Mouse (Mus musculus) adrenal gland, adult (tissue): ENCODE measurements around the gene Zbtb46.

Experiments used
- DNase-seq, 2 experiments: peaks; one replicate each; pipeline ENCODE4 v3.0.0; 2022 to 2023; ENCODE audit warnings: low spot score in 1 of 2; ENCODE audit not compliant: inconsistent age in 2 of 2

Zbtb46 gene

GRCm38 (mm10) chr2:181470285-181470684, 11.1 kb upstream of the Zbtb46 start:
- peak in 1 of 2 experiments; percentile 66 for DNase-seq

- DNase-seq, result no peak
These were observed 6.2 kb upstream of the Zbtb46 start for GRCm38 (mm10) chr2:181465423-181465822.

- peak; percentile 63 to 80 for DNase-seq
These were observed 3.9 kb upstream of the Zbtb46 start for GRCm38 (mm10) chr2:181463008-181463738.

GRCm38 (mm10) chr2:181462604-181463003, 3.4 kb upstream of the Zbtb46 start:
- no peak for DNase-seq

GRCm38 (mm10) chr2:181461536-181462100, 2.4 kb upstream of the Zbtb46 start:
- DNase-seq, result no peak

- DNase-seq, result peak; percentile 74 to 87
These were observed 721 bp upstream of the Zbtb46 start for GRCm38 (mm10) chr2:181459673-181460621.

GRCm38 (mm10) chr2:181458411-181459152, 644 bp downstream of the Zbtb46 start:
- DNase-seq, result peak; percentile 59 to 79

GRCm38 (mm10) chr2:181457831-181458230, 1.4 kb downstream of the Zbtb46 start:
- DNase-seq, result peak in 1 of 2 experiments; percentile 62

GRCm38 (mm10) chr2:181455899-181456298, 3.3 kb downstream of the Zbtb46 start:
- DNase-seq, result peak in 1 of 2 experiments; percentile 71

GRCm38 (mm10) chr2:181453274-181453673, 6.0 kb downstream of the Zbtb46 start:
- DNase-seq, result no peak

GRCm38 (mm10) chr2:181452181-181452580, 7.0 kb downstream of the Zbtb46 start:
- DNase-seq, result peak in 1 of 2 experiments; percentile 35

- no peak for DNase-seq
These were observed 16.2 kb downstream of the Zbtb46 start for GRCm38 (mm10) chr2:181443016-181443415.

GRCm38 (mm10) chr2:181438176-181438575, 21.1 kb downstream of the Zbtb46 start:
- no peak for DNase-seq

- no peak for DNase-seq
These were observed 23.0 kb downstream of the Zbtb46 start for GRCm38 (mm10) chr2:181436246-181436645.

GRCm38 (mm10) chr2:181423834-181424233, 35.4 kb downstream of the Zbtb46 start:
- peak in 1 of 2 experiments; percentile 41 for DNase-seq

GRCm38 (mm10) chr2:181420903-181421638, 38.2 kb downstream of the Zbtb46 start:
- no peak for DNase-seq

- DNase-seq, result no peak
These were observed 38.8 kb downstream of the Zbtb46 start for GRCm38 (mm10) chr2:181420426-181420825.

GRCm38 (mm10) chr2:181419359-181419758, 39.9 kb downstream of the Zbtb46 start:
- no peak for DNase-seq

GRCm38 (mm10) chr2:181415945-181416344, 43.3 kb downstream of the Zbtb46 start:
- peak; percentile 70 to 89 for DNase-seq

GRCm38 (mm10) chr2:181413141-181413540, 46.1 kb downstream of the Zbtb46 start:
- peak; percentile 25 to 68 for DNase-seq
